ENCODE assay signal across 9 mouse cellular contexts in genomic region chr4:150404583-150404982, GRCm38 (mm10).
A peak's percentile ranks its signal among the peaks of the same experiment; 100 is the strongest.
DNase-seq lines count a peak whose midpoint lies in the region; ATAC-seq and TF ChIP-seq lines count a peak whose summit lies in the region.
"Had no signal": no experiment of that assay in that cellular context is flagged by ENCODE, and none has a peak within 500 bp of the region (broad histone marks: within the 10 kb centered on the region; RNA-seq: fewer than 3 reads in every experiment).

No protein-coding gene starts in this region.

- no peaks in the 10 kb centered on the region for H3K9me3 ChIP-seq in heart, embryonic 11.5 days (replicated peaks; ENCODE audit: control insufficient read depth, low read length)
- H3K9me3 ChIP-seq in hindbrain, embryonic 15.5 days: no peaks in the 10 kb centered on the region

- TF ChIP-seq POLR2A in olfactory bulb, adult 2 months (IDR thresholded peaks at IDR 0.05; ENCODE audit: insufficient read depth, low read depth, low read length): no peak

- no peak overlapping the region for H3K9ac ChIP-seq in heart, embryonic 11.5 days (ENCODE audit: low read depth, low read length)
- H3K9ac ChIP-seq in hindbrain, embryonic 15.5 days: no peak overlapping the region

- 28% methylated on average over 6 of the region's 6 CpGs for WGBS in heart, embryonic 11.5 days (ENCODE audit: insufficient replicate concordance)
- WGBS in hindbrain, embryonic 15.5 days: 20% methylated on average over 6 of the region's 6 CpGs
- WGBS in olfactory bulb, adult 2 months: 25% methylated on average over 6 of the region's 6 CpGs

- H3K4me3 ChIP-seq in heart, embryonic 11.5 days (ENCODE audit: low read depth, low read length): no peak overlapping the region
- no peak overlapping the region for H3K4me3 ChIP-seq in hindbrain, embryonic 15.5 days
- no peak overlapping the region for H3K4me3 ChIP-seq in olfactory bulb, adult 2 months (ENCODE audit: insufficient read depth, low read depth, low read length)
- H3K4me3 ChIP-seq: left cerebral cortex, adult 2 months had no signal

- peaks cover 68% of the 10 kb centered on the region for H3K4me1 ChIP-seq in heart, embryonic 11.5 days (ENCODE audit: control insufficient read depth, insufficient read depth, low read length)
- peaks cover 71% of the 10 kb centered on the region for H3K4me1 ChIP-seq in hindbrain, embryonic 15.5 days (replicated peaks)
- peaks cover 27% of the 10 kb centered on the region for H3K4me1 ChIP-seq in olfactory bulb, adult 2 months (ENCODE audit: control insufficient read depth, insufficient read depth, low read length)

- no peak for TF ChIP-seq CTCF in olfactory bulb, adult 2 months (IDR thresholded peaks at IDR 0.05; ENCODE audit: insufficient read depth, low read depth, low read length)

- peak; percentile 94 for DNase-seq in heart, adult 11 months
- peak; percentile 41 for DNase-seq in thymus, postnatal 4 days
- DNase-seq in thymus, postnatal 0 days (ENCODE audit: low spot score): no peak
- DNase-seq in urinary bladder, postnatal 4 days (ENCODE audit: low spot score in 2 of 2): no peak
- no peak for DNase-seq in urinary bladder, postnatal 10 days (ENCODE audit: low spot score)

- no peak overlapping the region for H3K27ac ChIP-seq in heart, embryonic 11.5 days (ENCODE audit: low read depth, low read length)
- peak overlapping the region; percentile 69 for H3K27ac ChIP-seq in hindbrain, embryonic 15.5 days (replicated peaks)
- H3K27ac ChIP-seq in olfactory bulb, adult 2 months (ENCODE audit: insufficient read depth, low read depth, low read length): peak overlapping the region; percentile 70
- H3K27ac ChIP-seq: left cerebral cortex, adult 2 months had no signal

- no peak for ATAC-seq in heart, embryonic 11.5 days (replicated peaks; ENCODE audit: insufficient number of reproducible peaks, low FRiP score, low TSS enrichment)
- ATAC-seq in hindbrain, embryonic 15.5 days (ENCODE audit: low FRiP score, low read depth): no peak; the same call in 1 of the 2 replicates

- no peaks in the 10 kb centered on the region for H3K36me3 ChIP-seq in heart, embryonic 11.5 days (ENCODE audit: control insufficient read depth, insufficient read depth, low read length)
- 0 out of 2 replicates have a peak, but pooled peaks cover 3% of the 10 kb centered on the region for H3K36me3 ChIP-seq in hindbrain, embryonic 15.5 days

- no peak overlapping the region for H3K4me2 ChIP-seq in heart, embryonic 11.5 days
- H3K4me2 ChIP-seq in hindbrain, embryonic 15.5 days: no peak overlapping the region

- no peaks in the 10 kb centered on the region for H3K27me3 ChIP-seq in heart, embryonic 11.5 days (ENCODE audit: control insufficient read depth, insufficient read depth, low read length)
- no peaks in the 10 kb centered on the region for H3K27me3 ChIP-seq in hindbrain, embryonic 15.5 days

Comparison
In these comparisons a context has a peak if more than half of its experiments do, and no peak if none do; other contexts are left out.
1. DNase-seq: peak in heart, adult 11 months (single experiment) and thymus, postnatal 4 days (single experiment); none in thymus, postnatal 0 days (single experiment), urinary bladder, postnatal 4 days (0 of 2) and urinary bladder, postnatal 10 days (single experiment).